Mouse (Mus musculus): ENCODE data around the gene Ddb2. TPM values are rescaled to one million over a fixed set of nuclear protein-coding genes. Genes with fewer than 3 reads are reported as not detected.

Ddb2 gene
- polyA plus RNA-seq, 1 experiment from 2014 or later: 17.3 TPM

- H3K27me3 ChIP-seq (ENCODE audit: insufficient read depth, low read length): no peaks in the 10 kb centered on the region
- WGBS: 9% methylated on average over 20 of the region's 20 CpGs
- no peak for ATAC-seq (ENCODE audit: insufficient read depth)
These were observed 33.7 kb downstream of the Ddb2 start for GRCm38 (mm10) chr2:91202972-91203656.

GRCm38 (mm10) chr2:91202222-91202971 is 34.4 kb downstream of the Ddb2 start, which contains the start of the genes Nr1h3 and Acp2:
TSS of gene Nr1h3 (minus strand) at chr2:91202834.
TSS of gene Acp2 (plus strand) at chr2:91202885.
- Histone ChIP-seq H3K36me3 (ENCODE audit: insufficient read depth) (peaks cover 21% of the 10 kb centered on the region; the same call in 1 of the 2 replicates), H3K27me3 (ENCODE audit: insufficient read depth, low read length) (no peaks in the 10 kb centered on the region), H3K4me2 (peak within 1 kb of the TSS; percentile 71), H3K27ac (ENCODE audit: low read depth) (peak within 1 kb of the TSS; percentile 95), H3K4me1 (ENCODE audit: insufficient read depth) (peaks cover 8% of the 10 kb centered on the region), H3K4me3 (ENCODE audit: low read depth, low read length) (peak within 1 kb of the TSS; percentile 71), H3K9me3 (ENCODE audit: low read depth, low read length) (no peaks in the 10 kb centered on the region), H3K9ac (peak within 1 kb of the TSS; percentile 82)
- DNase-seq (peak; percentile 97), ATAC-seq (ENCODE audit: insufficient read depth) (peak; percentile 97)
- WGBS: 3% methylated on average over 28 of the region's 28 CpGs
- no peak for TF ChIP-seq CTCF (IDR thresholded peaks at IDR 0.05; ENCODE audit: low read depth)

More at GRCm38 (mm10) chr2:91202972-91203656, 33.7 kb downstream of the Ddb2 start:
- no peak for TF ChIP-seq CTCF (IDR thresholded peaks at IDR 0.05; ENCODE audit: low read depth)
- H3K4me1 ChIP-seq (ENCODE audit: insufficient read depth): peaks cover 8% of the 10 kb centered on the region
- H3K4me3 ChIP-seq (ENCODE audit: low read depth, low read length): peak overlapping the region; percentile 71
- H3K9ac ChIP-seq: peak overlapping the region; percentile 82
- H3K9me3 ChIP-seq (ENCODE audit: low read depth, low read length): no peaks in the 10 kb centered on the region
- peak overlapping the region; percentile 95 for H3K27ac ChIP-seq (ENCODE audit: low read depth)
- peak overlapping the region; percentile 71 for H3K4me2 ChIP-seq
- peaks cover 28% of the 10 kb centered on the region for H3K36me3 ChIP-seq (ENCODE audit: insufficient read depth)
- DNase-seq: no peak

GRCm38 (mm10) chr2:91198888-91199287 is 37.9 kb downstream of the Ddb2 start:
- H3K9me3 ChIP-seq (ENCODE audit: low read depth, low read length): no peaks in the 10 kb centered on the region
- TF ChIP-seq CTCF (IDR thresholded peaks at IDR 0.05; ENCODE audit: low read depth): no peak
- WGBS: 76% methylated on average over 3 of the region's 3 CpGs

GRCm38 (mm10) chr2:91196577-91197001 is 40.2 kb downstream of the Ddb2 start:
- Histone ChIP-seq H3K4me3 (ENCODE audit: low read depth, low read length) (no peak overlapping the region), H3K36me3 (ENCODE audit: insufficient read depth) (no peaks in the 10 kb centered on the region), H3K9ac (no peak overlapping the region), H3K27ac (ENCODE audit: low read depth) (0 out of 2 replicates have a peak overlapping the region, but pooled peaks have one; percentile 32), H3K4me1 (ENCODE audit: insufficient read depth) (peaks cover 5% of the 10 kb centered on the region), H3K9me3 (ENCODE audit: low read depth, low read length) (no peaks in the 10 kb centered on the region), H3K27me3 (ENCODE audit: insufficient read depth, low read length) (no peaks in the 10 kb centered on the region), H3K4me2 (no peak overlapping the region)
- 52% methylated on average over 3 of the region's 3 CpGs for WGBS
- DNase-seq (peak; percentile 37), ATAC-seq (ENCODE audit: insufficient read depth) (no peak)
- no peak for TF ChIP-seq CTCF (IDR thresholded peaks at IDR 0.05; ENCODE audit: low read depth)

More at GRCm38 (mm10) chr2:91198888-91199287, 37.9 kb downstream of the Ddb2 start:
- Histone ChIP-seq H3K9ac (no peak overlapping the region), H3K4me1 (ENCODE audit: insufficient read depth) (peaks cover 10% of the 10 kb centered on the region), H3K36me3 (ENCODE audit: insufficient read depth) (no peaks in the 10 kb centered on the region), H3K27me3 (ENCODE audit: insufficient read depth, low read length) (no peaks in the 10 kb centered on the region), H3K27ac (ENCODE audit: low read depth) (no peak overlapping the region), H3K4me2 (no peak overlapping the region), H3K4me3 (ENCODE audit: low read depth, low read length) (no peak overlapping the region)
- DNase-seq (no peak), ATAC-seq (ENCODE audit: insufficient read depth) (no peak)

- no peaks in the 10 kb centered on the region for H3K36me3 ChIP-seq (ENCODE audit: insufficient read depth)
- peak; percentile 93 for TF ChIP-seq CTCF (IDR thresholded peaks at IDR 0.05; ENCODE audit: low read depth)
- peaks cover 5% of the 10 kb centered on the region for H3K4me1 ChIP-seq (ENCODE audit: insufficient read depth)
- H3K27me3 ChIP-seq (ENCODE audit: insufficient read depth, low read length): no peaks in the 10 kb centered on the region
- no peaks in the 10 kb centered on the region for H3K9me3 ChIP-seq (ENCODE audit: low read depth, low read length)
- H3K4me3 ChIP-seq (ENCODE audit: low read depth, low read length): peak overlapping the region; percentile 36
- under 1% methylated on average over 27 of the region's 27 CpGs for WGBS
- DNase-seq (peak; percentile 92), ATAC-seq (ENCODE audit: insufficient read depth) (peak; percentile 95)
- peak overlapping the region; percentile 41 for H3K9ac ChIP-seq
- peak overlapping the region; percentile 89 for H3K27ac ChIP-seq (ENCODE audit: low read depth)
- peak overlapping the region; percentile 69 for H3K4me2 ChIP-seq
These were observed 42.0 kb downstream of the Ddb2 start for GRCm38 (mm10) chr2:91194624-91195332.

- no peak overlapping the region for H3K27ac ChIP-seq (ENCODE audit: low read depth)
- H3K9me3 ChIP-seq (ENCODE audit: low read depth, low read length): no peaks in the 10 kb centered on the region
- H3K4me2 ChIP-seq: no peak overlapping the region
- no peak overlapping the region for H3K9ac ChIP-seq
- 73% methylated on average over 16 of the region's 16 CpGs for WGBS
- DNase-seq (no peak), ATAC-seq (ENCODE audit: insufficient read depth) (no peak)
- no peak overlapping the region for H3K4me3 ChIP-seq (ENCODE audit: low read depth, low read length)
- no peaks in the 10 kb centered on the region for H3K36me3 ChIP-seq (ENCODE audit: insufficient read depth)
- no peaks in the 10 kb centered on the region for H3K27me3 ChIP-seq (ENCODE audit: insufficient read depth, low read length)
- peaks cover 5% of the 10 kb centered on the region for H3K4me1 ChIP-seq (ENCODE audit: insufficient read depth)
- no peak for TF ChIP-seq CTCF (IDR thresholded peaks at IDR 0.05; ENCODE audit: low read depth)
These were observed 46.3 kb downstream of the Ddb2 start for GRCm38 (mm10) chr2:91190501-91190900.

All from lung, embryonic 14.5 days (tissue).